Mouse (Mus musculus) urinary bladder, postnatal 25 days (tissue): Measurements from ENCODE around the gene Mcm6.
"Not testable (repeated sequence)": the region's sequence is repeated elsewhere in the genome, so short reads cannot be mapped to it uniquely, and the experiment has no call there.

Experiments used
- DNase-seq: peaks from one replicate; pipeline ENCODE4 v3.0.0; 2022; ENCODE audit warnings: low spot score

The Mcm6 gene

DNA sequence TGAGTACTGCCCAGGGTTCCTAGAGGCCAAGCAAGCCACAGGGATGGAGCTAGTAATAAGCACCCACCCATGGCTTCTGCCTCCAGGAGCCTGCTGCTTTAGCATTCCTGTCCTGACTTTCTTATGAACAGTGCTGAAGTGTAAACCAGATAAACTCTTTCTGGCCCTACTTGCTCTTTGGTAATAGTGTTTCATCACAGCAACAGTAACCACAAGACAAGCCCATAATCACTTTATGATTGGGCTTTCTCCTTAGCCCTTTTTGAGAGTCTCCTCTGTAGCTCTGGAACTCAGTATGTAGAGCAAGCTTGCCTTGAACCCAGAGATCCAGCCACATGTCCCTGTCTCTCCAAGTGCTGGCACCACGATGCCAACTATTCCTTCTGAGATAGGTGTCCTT, 29.2 kb downstream of the Mcm6 start:
- no peak for DNase-seq

DNA sequence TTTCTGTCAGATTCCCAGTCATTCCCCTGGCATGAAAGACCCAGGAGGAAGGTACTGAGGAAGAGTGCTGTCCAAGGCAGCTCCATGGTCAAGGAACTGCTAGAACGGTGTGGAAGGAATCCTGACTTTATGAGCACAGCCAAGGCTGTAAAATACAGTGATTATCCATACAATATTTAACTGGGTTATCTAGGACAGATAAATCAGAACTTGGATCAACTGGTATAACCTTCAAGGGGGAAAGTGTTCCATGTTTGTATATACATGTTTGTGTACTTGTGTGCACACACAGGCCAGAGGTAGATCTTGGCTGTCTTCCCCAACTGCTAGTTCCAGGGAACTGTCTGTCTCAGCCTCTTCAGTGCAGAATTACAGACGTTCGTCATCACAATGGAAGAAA, 31.2 kb downstream of the Mcm6 start, which contains the start of gene Lct:
Gene Lct, minus strand, starts transcription at position 101 of the 400 bp plus-strand sequence.
- DNase-seq = no peak

DNA sequence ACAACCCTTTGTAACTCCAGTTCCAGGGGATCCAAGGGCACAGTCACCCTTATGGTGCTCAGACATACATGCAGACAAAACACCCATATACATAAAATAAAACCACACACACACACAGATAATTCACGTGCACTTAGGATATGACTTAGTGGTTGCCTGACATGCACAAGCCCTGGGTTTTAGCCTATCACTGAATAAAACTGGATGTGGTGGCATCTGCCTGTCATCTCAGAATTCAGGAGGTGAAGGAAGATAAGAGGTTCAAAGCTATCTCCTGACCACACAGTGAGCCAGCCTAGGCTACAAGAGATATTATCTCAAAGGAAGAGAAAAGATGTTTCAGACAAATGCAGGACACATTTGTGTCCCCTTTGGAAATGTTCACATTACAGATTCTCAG, 32.3 kb downstream of the Mcm6 start:
- no peak for DNase-seq

DNA sequence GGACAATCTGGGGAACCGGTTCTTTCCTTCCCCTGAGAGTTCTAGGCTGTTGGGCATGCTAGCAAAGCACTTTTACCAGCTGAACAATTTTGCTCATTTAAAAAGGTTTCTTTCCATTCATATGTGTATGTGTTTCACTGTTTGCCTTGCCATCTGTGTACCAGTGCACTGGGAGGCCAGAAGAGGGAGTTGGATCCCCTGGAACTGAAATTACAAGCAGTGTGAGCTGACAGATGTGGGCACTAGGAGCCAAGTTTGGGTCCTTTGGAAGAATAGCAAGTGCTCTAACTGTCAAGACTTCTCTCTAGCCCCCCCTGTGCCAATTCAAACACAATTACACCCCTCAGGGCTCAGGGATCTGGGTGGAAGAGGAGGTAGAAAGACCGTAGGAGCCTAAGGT, 34.7 kb downstream of the Mcm6 start:
- no peak for DNase-seq

DNA sequence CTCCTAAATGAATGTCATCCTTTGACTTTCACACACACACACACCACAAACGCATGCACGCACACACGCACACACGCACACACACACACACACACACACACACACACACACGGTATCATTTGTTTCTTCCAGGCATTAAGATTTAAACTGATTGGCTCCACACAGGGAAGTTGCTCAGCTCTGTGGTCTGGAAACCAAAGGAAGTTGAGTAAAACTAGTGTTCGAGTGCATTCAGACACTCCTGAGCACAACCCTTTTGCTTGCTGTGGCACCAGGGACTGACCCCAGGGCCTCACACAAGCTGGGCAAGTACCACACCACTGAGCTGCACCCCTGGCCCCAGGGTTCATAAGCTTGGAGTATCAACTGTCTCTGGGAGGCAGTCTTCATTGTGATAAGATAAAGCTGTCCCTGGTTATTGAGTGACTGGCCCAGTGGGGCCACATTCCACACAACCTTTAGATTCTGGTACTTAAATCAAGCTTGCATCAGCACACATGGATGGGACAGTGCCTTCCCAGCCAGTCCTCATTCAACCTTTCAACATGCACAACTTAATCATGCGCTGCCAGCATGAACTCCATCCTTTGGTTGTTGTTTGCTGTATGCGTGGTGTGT, 36.3 kb downstream of the Mcm6 start:
- no peak for DNase-seq

DNA sequence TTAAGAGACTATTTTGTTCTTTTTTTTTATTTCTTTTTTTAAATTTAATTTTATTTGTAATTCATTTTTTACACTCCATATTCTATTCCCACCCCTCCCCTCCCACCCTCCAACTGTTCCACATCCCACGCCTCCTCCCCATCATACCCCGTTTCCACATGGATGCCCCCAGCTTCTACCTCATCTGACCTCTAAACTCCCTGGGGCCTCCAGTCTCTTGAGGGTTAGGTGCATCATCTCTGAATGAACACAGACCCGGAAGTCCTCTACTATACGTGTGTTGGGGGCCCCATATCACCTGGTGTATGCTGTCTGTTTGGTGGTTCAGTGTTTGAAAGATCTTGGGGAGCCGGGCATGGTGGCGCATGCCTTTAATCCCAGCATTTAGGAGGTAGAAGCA, 40.2 kb downstream of the Mcm6 start:
- not testable (repeated sequence) for DNase-seq

DNA sequence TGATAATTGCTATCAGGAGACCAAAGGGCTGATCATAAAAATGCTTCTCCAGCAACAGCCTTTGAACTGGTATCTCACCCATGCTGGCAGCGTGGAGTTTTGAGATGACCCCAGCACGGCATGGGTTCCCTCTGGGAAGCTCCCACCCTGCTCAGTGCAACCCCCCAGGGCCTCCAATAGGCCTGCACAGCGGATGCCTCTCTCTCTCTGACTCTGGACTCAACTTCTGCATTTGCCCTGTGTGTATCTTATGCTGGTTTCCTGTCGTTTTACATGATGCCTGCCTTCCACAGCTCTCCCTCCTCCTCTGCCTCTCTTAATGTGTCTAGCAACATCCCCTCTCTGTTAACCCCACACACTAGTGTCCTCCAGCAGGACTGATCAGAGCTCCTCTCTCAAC, 44.8 kb downstream of the Mcm6 start:
- no peak for DNase-seq

DNA sequence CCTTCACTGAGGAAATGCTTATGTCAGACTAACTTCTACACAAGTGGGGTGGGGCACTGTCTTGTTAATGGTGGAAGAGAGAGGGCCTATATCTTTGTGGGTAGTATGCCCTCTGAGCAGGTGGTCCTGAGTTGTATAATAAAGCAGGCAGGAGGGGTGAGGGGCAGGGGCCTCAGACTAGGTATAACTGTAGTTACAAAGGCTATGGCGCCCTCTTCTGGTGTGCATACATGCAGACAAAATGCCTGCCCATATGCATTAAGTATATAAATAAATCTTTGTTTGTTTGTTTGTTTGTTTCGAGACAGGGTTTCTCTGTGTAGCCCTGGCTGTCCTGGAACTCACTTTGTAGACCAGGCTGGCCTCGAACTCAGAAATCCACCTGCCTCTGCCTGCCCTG, 50.4 kb downstream of the Mcm6 start:
- no peak for DNase-seq

DNA sequence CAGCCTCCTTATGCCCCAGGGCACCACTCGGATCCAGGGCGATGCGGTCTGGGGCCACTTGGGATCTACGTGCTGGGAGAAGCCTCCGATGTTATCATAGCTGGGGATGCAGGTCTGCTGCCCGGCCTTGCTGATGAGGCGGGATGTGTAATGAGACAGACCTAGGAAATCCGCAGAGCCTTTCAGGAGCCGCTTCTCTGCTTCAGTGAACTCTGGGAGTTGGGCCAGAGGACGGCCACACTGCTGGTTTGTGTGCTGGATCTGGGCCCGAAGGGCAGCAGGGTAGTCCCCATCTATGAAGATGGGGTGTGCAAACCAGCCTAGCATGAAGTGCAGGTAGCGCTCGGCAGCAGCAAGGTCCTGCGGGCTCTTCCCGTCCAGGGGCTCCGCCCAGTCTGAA, 55.6 kb downstream of the Mcm6 start:
- DNase-seq = no peak

DNA sequence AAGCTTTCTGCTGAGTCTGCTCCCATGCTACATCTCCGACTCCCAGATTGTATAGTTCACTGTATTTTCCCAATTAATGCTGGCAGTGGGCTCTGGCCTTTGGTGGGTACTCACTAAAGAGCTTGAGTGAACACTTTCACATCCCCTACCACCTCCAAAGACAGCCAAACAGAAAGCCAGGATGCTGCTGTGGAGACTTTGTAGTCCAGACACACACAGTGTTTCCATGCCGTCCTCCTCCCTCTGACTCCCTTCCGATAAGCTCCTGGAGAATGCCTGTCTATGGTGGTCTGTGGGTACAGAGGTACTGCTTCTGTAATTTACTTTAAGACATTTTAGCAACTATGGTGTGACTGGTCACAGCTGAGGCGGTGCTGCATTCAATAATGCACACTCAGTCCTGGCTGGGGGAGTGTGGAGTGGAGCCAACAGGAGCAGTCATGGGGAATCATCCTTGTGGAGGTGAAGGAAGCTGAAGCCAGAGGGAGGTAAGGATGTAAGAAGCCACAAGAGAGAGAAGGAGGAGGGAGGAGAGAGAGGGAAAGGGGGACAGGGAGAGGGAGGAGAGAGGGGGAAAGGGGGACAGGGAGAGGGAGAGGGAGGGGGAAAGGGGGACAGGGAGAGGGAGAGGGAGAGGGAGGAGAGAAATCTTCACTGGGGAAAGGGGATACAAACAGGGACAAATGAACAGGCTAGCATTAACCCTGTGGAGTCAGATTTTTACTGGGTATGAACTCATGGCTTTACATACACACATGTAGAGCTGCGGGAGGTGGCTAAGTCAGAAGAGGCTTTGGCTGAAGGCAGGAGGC, 63.5 kb downstream of the Mcm6 start:
- DNase-seq = no peak

DNA sequence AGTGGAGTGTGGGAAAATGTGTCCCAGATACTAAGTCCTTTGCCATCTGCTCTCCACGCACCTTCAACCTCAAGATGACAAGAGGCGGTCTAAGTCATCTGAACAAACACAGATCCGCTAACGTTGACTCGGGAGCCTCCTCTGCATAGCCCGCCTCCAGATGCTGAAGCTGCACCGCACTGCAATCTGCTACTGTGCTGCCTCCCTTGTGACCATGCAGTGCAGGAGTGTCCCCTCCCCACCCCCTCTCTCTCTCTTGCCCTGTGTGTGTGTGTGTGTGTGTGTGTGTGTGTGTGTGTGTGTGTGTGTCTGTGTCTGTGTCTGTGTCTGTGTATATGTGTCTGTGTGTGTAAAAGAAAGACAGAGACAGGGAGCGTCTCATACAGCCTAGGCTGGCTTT, 64.2 kb downstream of the Mcm6 start:
- no peak for DNase-seq

DNA sequence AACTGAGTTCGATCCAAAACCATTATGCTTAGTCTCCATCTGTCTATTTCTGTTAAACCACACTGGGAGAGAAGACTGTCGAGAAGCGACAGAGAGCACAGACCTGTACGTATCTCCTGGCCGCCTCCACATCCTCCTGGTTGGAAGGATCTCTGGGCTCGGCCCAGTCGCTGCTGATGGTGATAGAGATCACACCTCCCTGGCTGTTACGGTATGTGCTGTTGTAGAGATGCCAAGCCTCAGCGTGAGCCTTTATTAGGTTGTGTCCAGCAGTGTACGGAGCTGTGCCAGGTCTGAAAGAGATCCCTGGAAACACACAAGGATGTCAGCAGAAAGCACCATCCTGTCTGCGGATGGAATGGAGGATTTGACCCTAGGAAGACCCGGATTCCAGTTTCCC, 65.9 kb downstream of the Mcm6 start:
- no peak for DNase-seq

DNA sequence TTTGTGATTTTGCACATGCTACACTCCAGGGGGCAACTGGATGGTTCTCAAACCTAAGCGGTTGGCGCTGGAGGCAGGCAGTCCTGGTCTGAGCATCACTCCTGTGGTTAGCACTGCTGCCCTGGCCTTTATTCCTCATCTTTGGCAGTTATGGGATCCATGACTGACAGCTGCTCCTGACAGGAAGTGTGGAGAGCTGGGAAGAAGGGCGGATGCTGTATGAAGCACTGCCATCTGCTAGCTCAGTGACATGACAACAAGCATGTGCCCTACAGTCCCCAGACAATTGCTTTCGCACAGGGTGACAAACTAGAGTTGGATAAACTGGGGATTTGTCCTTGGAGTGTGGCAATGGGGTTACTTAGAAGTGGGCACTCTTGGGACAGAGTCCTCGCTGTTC, 69.2 kb downstream of the Mcm6 start:
- DNase-seq = no peak

DNA sequence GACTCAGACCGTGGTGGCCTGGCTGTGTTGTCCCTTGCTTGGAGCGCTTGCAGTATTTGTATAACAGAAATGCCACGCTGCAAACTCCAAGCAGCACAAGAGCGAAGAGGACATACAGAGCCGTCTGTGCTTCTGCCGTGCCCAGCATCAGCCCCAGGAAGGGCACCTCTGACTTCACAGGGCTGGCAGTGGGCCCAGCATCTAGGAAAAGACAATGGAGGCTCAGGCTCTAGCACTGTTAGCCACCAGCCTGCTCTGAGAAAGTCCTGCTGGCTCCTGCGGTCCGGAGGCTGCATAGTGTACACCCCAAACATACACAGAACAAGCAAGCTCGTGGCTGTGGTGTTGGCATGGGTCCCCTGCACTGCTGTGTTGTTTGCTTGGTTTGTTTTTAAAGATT, 74.3 kb downstream of the Mcm6 start:
- DNase-seq = no peak

DNA sequence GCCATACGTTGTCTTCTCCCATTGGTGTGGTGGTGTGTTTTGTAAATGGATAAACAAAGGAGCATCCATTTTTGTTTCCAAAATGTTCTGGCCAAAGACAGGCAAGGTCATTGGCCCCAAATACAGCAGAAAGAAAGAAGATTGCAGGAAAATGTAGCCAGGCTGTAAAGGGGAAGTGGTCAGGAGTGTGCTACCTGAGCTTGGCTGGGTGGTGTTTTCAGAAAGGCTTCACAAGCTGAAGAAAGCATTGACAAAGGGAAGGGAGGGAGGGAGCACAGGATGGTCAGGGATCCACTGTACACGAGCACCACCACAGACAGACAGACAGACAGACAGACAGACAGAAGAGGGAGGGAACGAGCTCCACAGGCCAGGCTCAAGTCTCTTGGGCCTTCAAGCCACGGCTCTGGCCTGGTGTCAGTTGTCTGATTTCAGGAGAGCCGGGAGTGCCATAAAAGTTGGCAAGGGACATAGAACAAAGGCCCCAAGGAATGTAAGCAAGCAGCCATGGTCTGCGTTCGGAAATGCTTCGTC, 75.2 kb downstream of the Mcm6 start:
- no peak for DNase-seq

DNA sequence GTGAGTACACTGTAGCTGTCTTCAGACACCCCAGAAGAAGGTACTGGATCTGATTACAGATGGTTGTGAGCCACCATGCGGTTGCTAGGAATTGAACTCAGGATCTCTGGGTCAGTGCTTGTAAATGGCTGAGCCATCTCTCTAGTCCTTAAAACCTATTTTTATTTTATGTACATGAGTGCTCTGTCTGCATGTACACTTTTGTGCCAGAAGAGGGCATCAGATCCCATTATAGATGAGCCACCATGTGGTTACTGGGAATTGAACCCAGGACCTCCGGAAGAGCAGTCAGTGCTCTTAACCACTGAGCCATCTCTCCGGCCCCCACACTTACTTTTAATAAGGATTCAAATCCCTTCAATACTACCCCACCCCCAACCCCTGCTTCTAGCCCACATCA, 76.5 kb downstream of the Mcm6 start:
- DNase-seq = no peak

DNA sequence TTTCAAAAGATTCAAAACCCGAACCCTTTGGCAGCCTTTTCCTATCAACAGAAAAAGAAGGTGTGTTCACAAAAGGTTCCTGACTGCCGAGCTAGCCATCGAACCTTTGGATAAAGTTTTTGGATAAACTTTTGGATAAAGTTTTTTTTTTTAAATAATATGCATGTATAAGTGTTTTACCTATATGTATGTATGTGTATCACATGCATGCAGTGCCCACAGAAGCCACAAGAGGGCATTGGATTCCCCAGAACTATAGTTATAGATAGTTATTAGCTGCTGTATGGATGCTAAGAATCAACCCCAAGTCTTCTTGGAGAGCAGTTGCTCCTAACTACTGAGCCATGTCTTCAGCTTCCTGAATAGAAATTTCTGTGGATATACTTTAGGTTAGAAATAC, 77.7 kb downstream of the Mcm6 start:
- DNase-seq = no peak
